Mouse (Mus musculus): ENCODE measurements at regions not wholly inside any gene's neighbourhood (a gene's known extent, or its start where the extent isn't known, plus 50 kb on each side); places are given as distances from the start of the nearest gene placed in this dataset.

DNA sequence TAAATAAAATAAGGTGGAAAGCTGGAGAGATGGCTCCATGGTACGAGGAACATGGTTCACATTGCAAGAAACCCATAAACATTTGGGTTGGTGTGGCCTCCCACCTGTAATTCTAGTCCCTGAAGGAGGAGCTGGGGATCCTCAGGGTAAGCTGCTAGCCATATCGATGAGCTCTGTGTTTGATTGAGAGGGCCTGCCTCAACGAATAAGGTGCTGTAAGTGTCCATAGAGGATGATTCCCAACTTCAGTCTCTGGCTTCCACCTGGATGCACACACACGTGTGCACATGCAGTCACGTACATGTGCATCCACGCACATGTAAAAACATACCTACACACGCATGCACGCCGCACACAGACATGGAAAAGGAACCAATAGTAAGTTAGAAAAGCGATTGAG is 199.0 kb upstream of the Rreb1 start:
- no peak for TF ChIP-seq POLR2A (IDR thresholded peaks at IDR 0.05; ENCODE audit: insufficient read depth, low read depth, low read length)
- TF ChIP-seq CTCF (IDR thresholded peaks at IDR 0.05; ENCODE audit: insufficient read depth, low read depth, low read length): no peak

Measured in olfactory bulb, adult 2 months (tissue).